Mouse (Mus musculus) forebrain, embryonic 13.5 days (tissue): ENCODE data around the gene Dnali1. TPM values are rescaled to one million over a fixed set of nuclear protein-coding genes. Genes with fewer than 3 reads are reported as not detected.

Experiments
- ATAC-seq: fragments of 200-750 bp; cut with Nextera tagmentation; 2 replicates; pipeline ENCODE4 v1.8.0; 2017
- H3K27ac ChIP-seq: fragments of 300-500 bp; sonication (generic); 2 replicates; pipeline ENCODE4 v1.5.1; 2015; ENCODE audit warnings: inconsistent platforms, mild to moderate bottlenecking, moderate library complexity
- H3K27me3 ChIP-seq: fragments of 300-500 bp; sonication (generic); 2 replicates; pipeline ENCODE4 v1.6.1; 2015; ENCODE audit warnings: mild to moderate bottlenecking, inconsistent platforms
- H3K36me3 ChIP-seq: fragments of 300-500 bp; sonication (generic); 2 replicates; pipeline ENCODE4 v1.6.1; 2015; ENCODE audit warnings: mild to moderate bottlenecking, inconsistent platforms; ENCODE audit not compliant: poor library complexity, severe bottlenecking
- H3K4me1 ChIP-seq: fragments of 300-500 bp; sonication (generic); 2 replicates; pipeline ENCODE4 v1.6.1; 2015; ENCODE audit warnings: inconsistent platforms
- H3K4me2 ChIP-seq: fragments of 300-500 bp; sonication (generic); 2 replicates; pipeline ENCODE4 v1.6.1; 2015; ENCODE audit warnings: inconsistent platforms, mild to moderate bottlenecking, moderate library complexity
- H3K4me3 ChIP-seq: fragments of 300-500 bp; sonication (generic); 2 replicates; pipeline ENCODE4 v1.5.1; 2015; ENCODE audit warnings: mild to moderate bottlenecking, inconsistent platforms
- H3K9ac ChIP-seq: fragments of 300-500 bp; sonication (generic); 2 replicates; pipeline ENCODE4 v1.6.1; 2015; ENCODE audit warnings: mild to moderate bottlenecking, inconsistent platforms
- H3K9me3 ChIP-seq: fragments of 300-500 bp; sonication (generic); replicated peaks from 2 replicates; pipeline ENCODE4 v1.6.1; 2016; ENCODE audit warnings: inconsistent platforms
- WGBS: fragments of 180-500 bp; shearing (Covaris S2); methylation state at CpG from one replicate; pipeline ENCODE4 v1.1.7; 2015; 5-methylcytosine and 5-hydroxymethylcytosine counted together
- polyA plus RNA-seq: library from polyadenylated mRNA; unstranded; fragments of >200 nt; fragmentation: Nextera tagmentation; extraction: Ambion mirVana; gene quantifications from 2 replicates; pipeline ENCODE4 v1.2.1, GENCODE M21; 2015

Dnali1 gene
- polyA plus RNA-seq, 1 experiment from 2014 or later = 0.52 TPM

GRCm38 (mm10) chr4:125078698-125079097 lies 13.2 kb upstream of the Dnali1 start:
- ATAC-seq = no peak
- WGBS = 98% methylated on average over 2 of the region's 2 CpGs
- no peak overlapping the region for H3K9ac ChIP-seq
- H3K4me1 ChIP-seq = peaks cover under 1% of the 10 kb centered on the region; the same call in 1 of the 2 replicates
- H3K4me3 ChIP-seq = no peak overlapping the region
- H3K36me3 ChIP-seq = peaks cover 50% of the 10 kb centered on the region
- no peak overlapping the region for H3K27ac ChIP-seq
- H3K27me3 ChIP-seq = no peaks in the 10 kb centered on the region
- no peak overlapping the region for H3K4me2 ChIP-seq
- no peaks in the 10 kb centered on the region for H3K9me3 ChIP-seq

GRCm38 (mm10) chr4:125077700-125078099 lies 12.2 kb upstream of the Dnali1 start:
- H3K4me1 ChIP-seq = no peaks in the 10 kb centered on the region
- WGBS = 82% methylated on average over 2 of the region's 2 CpGs
- no peak overlapping the region for H3K4me2 ChIP-seq
- H3K27ac ChIP-seq = no peak overlapping the region
- no peak for ATAC-seq
- H3K36me3 ChIP-seq = peaks cover 60% of the 10 kb centered on the region
- H3K27me3 ChIP-seq = no peaks in the 10 kb centered on the region
- no peaks in the 10 kb centered on the region for H3K9me3 ChIP-seq
- no peak overlapping the region for H3K4me3 ChIP-seq
- no peak overlapping the region for H3K9ac ChIP-seq

- Histone ChIP-seq H3K36me3 (peaks cover 30% of the 10 kb centered on the region), H3K9ac (peak within 1 kb of the TSS; percentile 92), H3K27me3 (peaks cover 11% of the 10 kb centered on the region; the same call in 1 of the 2 replicates), H3K27ac (peak within 1 kb of the TSS; percentile 48; the same call in 1 of the 2 replicates), H3K4me3 (peak within 1 kb of the TSS; percentile 91), H3K4me1 (peaks cover 20% of the 10 kb centered on the region), H3K9me3 (no peaks in the 10 kb centered on the region), H3K4me2 (peak within 1 kb of the TSS; percentile 95)
- peak; percentile 93 for ATAC-seq
- under 1% methylated on average over 73 of the region's 78 CpGs for WGBS
Observed at GRCm38 (mm10) chr4:125066490-125067370, 1.2 kb upstream of the Dnali1 start, which contains the start of gene Snip1. Gene Snip1 (plus strand): TSS chr4:125066672.

- Histone ChIP-seq H3K27me3 (peaks cover 11% of the 10 kb centered on the region; the same call in 1 of the 2 replicates), H3K4me2 (no peak overlapping the region), H3K4me3 (no peak overlapping the region), H3K27ac (no peak overlapping the region), H3K9ac (no peak overlapping the region), H3K9me3 (no peaks in the 10 kb centered on the region), H3K4me1 (peaks cover 24% of the 10 kb centered on the region), H3K36me3 (peaks cover 2% of the 10 kb centered on the region)
- 77% methylated on average over 8 of the region's 8 CpGs for WGBS
- ATAC-seq = no peak
Observed at GRCm38 (mm10) chr4:125063829-125064228, 1.7 kb downstream of the Dnali1 start.

- peak; percentile 71; the same call in 1 of the 2 replicates for ATAC-seq
- no peak overlapping the region; the same call in 1 of the 2 replicates for H3K9ac ChIP-seq
- H3K4me1 ChIP-seq = peaks cover 6% of the 10 kb centered on the region; the same call in 1 of the 2 replicates
- no peak overlapping the region for H3K27ac ChIP-seq
- no peaks in the 10 kb centered on the region for H3K9me3 ChIP-seq
- 0% methylated on average over 8 of the region's 8 CpGs for WGBS
- H3K4me2 ChIP-seq = peak overlapping the region; percentile 47
- peaks cover 26% of the 10 kb centered on the region for H3K36me3 ChIP-seq
- H3K4me3 ChIP-seq = 0 out of 2 replicates have a peak overlapping the region, but pooled peaks have one; percentile 7
- 0 out of 2 replicates have a peak, but pooled peaks cover 3% of the 10 kb centered on the region for H3K27me3 ChIP-seq
Observed at GRCm38 (mm10) chr4:125059025-125059424, 6.5 kb downstream of the Dnali1 start.

GRCm38 (mm10) chr4:125058033-125058432 lies 7.5 kb downstream of the Dnali1 start:
- Histone ChIP-seq H3K4me1 (peaks cover 6% of the 10 kb centered on the region; the same call in 1 of the 2 replicates), H3K27me3 (no peaks in the 10 kb centered on the region), H3K4me3 (no peak overlapping the region), H3K27ac (no peak overlapping the region), H3K9ac (no peak overlapping the region), H3K9me3 (no peaks in the 10 kb centered on the region), H3K4me2 (no peak overlapping the region), H3K36me3 (peaks cover 36% of the 10 kb centered on the region)
- 67% methylated on average over 5 of the region's 5 CpGs for WGBS
- ATAC-seq = no peak

- H3K4me2 ChIP-seq = no peak overlapping the region
- no peaks in the 10 kb centered on the region for H3K9me3 ChIP-seq
- no peak overlapping the region for H3K9ac ChIP-seq
- no peak overlapping the region for H3K27ac ChIP-seq
- H3K36me3 ChIP-seq = peaks cover 44% of the 10 kb centered on the region
- ATAC-seq = no peak
- WGBS = 69% methylated on average over 3 of the region's 3 CpGs
- H3K27me3 ChIP-seq = no peaks in the 10 kb centered on the region
- peaks cover 6% of the 10 kb centered on the region; the same call in 1 of the 2 replicates for H3K4me1 ChIP-seq
- H3K4me3 ChIP-seq = no peak overlapping the region
Observed at GRCm38 (mm10) chr4:125057273-125057672, 8.2 kb downstream of the Dnali1 start.

- Histone ChIP-seq H3K4me1 (peaks cover 6% of the 10 kb centered on the region; the same call in 1 of the 2 replicates), H3K4me2 (no peak overlapping the region), H3K27ac (no peak overlapping the region), H3K36me3 (peaks cover 52% of the 10 kb centered on the region), H3K9ac (no peak overlapping the region), H3K9me3 (no peaks in the 10 kb centered on the region), H3K4me3 (no peak overlapping the region), H3K27me3 (no peaks in the 10 kb centered on the region)
- ATAC-seq = no peak
- WGBS = 96% methylated on average over 4 of the region's 4 CpGs
Observed at GRCm38 (mm10) chr4:125056476-125056875, 9.0 kb downstream of the Dnali1 start.

- no peak overlapping the region for H3K4me2 ChIP-seq
- no peak overlapping the region for H3K9ac ChIP-seq
- H3K36me3 ChIP-seq = peaks cover 62% of the 10 kb centered on the region
- no peak overlapping the region for H3K27ac ChIP-seq
- no peak overlapping the region for H3K4me3 ChIP-seq
- 94% methylated on average over 9 of the region's 9 CpGs for WGBS
- no peak for ATAC-seq
- no peaks in the 10 kb centered on the region for H3K27me3 ChIP-seq
- no peaks in the 10 kb centered on the region for H3K9me3 ChIP-seq
- peaks cover 6% of the 10 kb centered on the region; the same call in 1 of the 2 replicates for H3K4me1 ChIP-seq
Observed at GRCm38 (mm10) chr4:125055385-125055784, 10.1 kb downstream of the Dnali1 start.

GRCm38 (mm10) chr4:125044454-125044853 lies 21.0 kb downstream of the Dnali1 start:
- H3K4me3 ChIP-seq = no peak overlapping the region
- no peak overlapping the region for H3K9ac ChIP-seq
- H3K36me3 ChIP-seq = peaks cover 98% of the 10 kb centered on the region
- H3K27me3 ChIP-seq = no peaks in the 10 kb centered on the region
- no peak for ATAC-seq
- 90% methylated on average over 7 of the region's 7 CpGs for WGBS
- H3K4me2 ChIP-seq = no peak overlapping the region
- H3K9me3 ChIP-seq = no peaks in the 10 kb centered on the region
- no peak overlapping the region for H3K27ac ChIP-seq
- no peaks in the 10 kb centered on the region for H3K4me1 ChIP-seq

GRCm38 (mm10) chr4:125034341-125034740 lies 31.2 kb downstream of the Dnali1 start:
- peaks cover 47% of the 10 kb centered on the region for H3K36me3 ChIP-seq
- H3K9me3 ChIP-seq = no peaks in the 10 kb centered on the region
- 88% methylated on average over 4 of the region's 4 CpGs for WGBS
- H3K4me2 ChIP-seq = no peak overlapping the region
- no peaks in the 10 kb centered on the region for H3K27me3 ChIP-seq
- H3K9ac ChIP-seq = no peak overlapping the region
- peaks cover 24% of the 10 kb centered on the region for H3K4me1 ChIP-seq
- ATAC-seq = no peak
- H3K4me3 ChIP-seq = no peak overlapping the region
- H3K27ac ChIP-seq = no peak overlapping the region

GRCm38 (mm10) chr4:125029891-125030614 lies 35.5 kb downstream of the Dnali1 start:
- Histone ChIP-seq H3K36me3 (peaks cover 10% of the 10 kb centered on the region), H3K4me3 (peak overlapping the region; percentile 82), H3K4me2 (peak overlapping the region; percentile 87), H3K9me3 (no peaks in the 10 kb centered on the region), H3K9ac (peak overlapping the region; percentile 87), H3K27me3 (no peaks in the 10 kb centered on the region), H3K4me1 (peaks cover 26% of the 10 kb centered on the region), H3K27ac (peak overlapping the region; percentile 32; the same call in 1 of the 2 replicates)
- peak; percentile 99 for ATAC-seq
- under 1% methylated on average over 50 of the region's 50 CpGs for WGBS
